Mouse (Mus musculus): ENCODE measurements around the gene Furin.

DNA sequence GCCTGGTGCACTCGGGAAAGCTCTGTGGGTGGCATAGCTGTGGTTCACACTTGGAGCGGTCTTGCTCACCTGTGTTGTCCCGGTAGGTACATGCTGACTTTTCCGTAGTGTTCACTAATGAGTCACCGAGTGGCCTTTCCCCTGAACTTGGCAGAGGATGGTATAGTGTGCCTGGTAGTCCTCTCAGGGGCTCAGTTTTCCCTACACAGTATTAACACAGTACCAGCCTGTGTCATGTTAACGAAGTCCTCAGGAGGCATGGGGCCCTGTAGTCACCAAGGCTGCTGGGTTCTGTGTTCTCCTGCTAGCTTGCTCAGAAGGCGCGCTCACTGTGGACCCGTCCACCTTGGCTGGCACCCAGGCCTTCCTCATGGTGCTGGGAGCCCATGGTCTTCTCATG is 5.1 kb upstream of the Furin start:
- TF ChIP-seq CTCF (IDR thresholded peaks at IDR 0.05; ENCODE audit: control insufficient read depth, insufficient read depth, insufficient replicate concordance, low read depth, low read length) (no peak), POLR2A (IDR thresholded peaks at IDR 0.05; ENCODE audit: control insufficient read depth, low read depth, low read length) (no peak)
